Mouse (Mus musculus) liver, adult 2 months (tissue): ENCODE data around the gene Bik.
A peak's percentile ranks its signal among the peaks of the same experiment; 100 is the strongest.

Experiments used
- CTCF ChIP-seq: fragments of 200-500 bp; IDR thresholded peaks from 2 replicates; pipeline ENCODE4 v1.5.1; 2011; ENCODE audit warnings: low read depth, low read length, control low read depth
- POLR2A ChIP-seq: fragments of 200-500 bp; IDR thresholded peaks from 2 replicates; pipeline ENCODE4 v1.6.1; 2011; ENCODE audit warnings: low read length, control low read depth; ENCODE audit not compliant: insufficient read depth; ENCODE audit errors: extremely low read depth

- TF ChIP-seq CTCF: no peak
- 0 out of 2 replicates have a peak, but pooled peaks have one; percentile 68 for TF ChIP-seq POLR2A
Observed at GRCm38 (mm10) chr15:83563327-83563856, 36.7 kb downstream of the Bik start, which contains the start of the genes Tspo and Mcat.
